8 mouse cellular contexts compared by ENCODE assay signal in genomic region chr3:19953865-19954264, GRCm38 (mm10). TPM values are rescaled to one million over a fixed set of nuclear protein-coding genes. Genes with fewer than 3 reads are reported as not detected.
DNase-seq lines count a peak whose midpoint lies in the region; ATAC-seq and TF ChIP-seq lines count a peak whose summit lies in the region.

No protein-coding gene starts in this region.

- no peaks in the 10 kb centered on the region for H3K4me1 ChIP-seq in forebrain, embryonic 16.5 days (replicated peaks; ENCODE audit: control insufficient read depth, insufficient read depth, low read length)
- no peaks in the 10 kb centered on the region for H3K4me1 ChIP-seq in stomach, postnatal 0 days (replicated peaks; ENCODE audit: control insufficient read depth, insufficient read depth)

- H3K27me3 ChIP-seq in forebrain, embryonic 16.5 days (replicated peaks; ENCODE audit: control insufficient read depth, insufficient read depth, low read length), result no peaks in the 10 kb centered on the region
- H3K27me3 ChIP-seq in stomach, postnatal 0 days (ENCODE audit: control insufficient read depth, insufficient read depth, low read length), result no peaks in the 10 kb centered on the region

- no peak overlapping the region for H3K9ac ChIP-seq in forebrain, embryonic 16.5 days (replicated peaks; ENCODE audit: low read depth, low read length)
- no peak overlapping the region for H3K9ac ChIP-seq in stomach, postnatal 0 days (ENCODE audit: low read length)

- H3K4me3 ChIP-seq in forebrain, embryonic 16.5 days (replicated peaks; ENCODE audit: low read length), result no peak overlapping the region
- no peak overlapping the region for H3K4me3 ChIP-seq in stomach, postnatal 0 days (ENCODE audit: low read depth, low read length)

- intact Hi-C loops in heart, postnatal 36 days (cut with DNase I), result no loop called here

- TF ChIP-seq EP300 in stomach, postnatal 0 days (optimal IDR thresholded peaks at IDR 0.05), result no peak

- DNase-seq in Muller cell, postnatal 12 days (ENCODE audit: inconsistent ontology term), result peak; percentile 98
- DNase-seq in adrenal gland, postnatal 14 days, result peak; percentile 60
- peak; percentile 68 to 75 for DNase-seq in heart, postnatal 36 days
- peak; percentile 6 to 27 for DNase-seq in left cerebral cortex, adult 9 months (ENCODE audit: low spot score in 2 of 2)
- DNase-seq in lung, postnatal 4 days, result peak; percentile 59 to 84
- peak; percentile 62 for DNase-seq in stomach, postnatal 0 days (ENCODE audit: low spot score)

- no peaks in the 10 kb centered on the region for H3K9me3 ChIP-seq in forebrain, embryonic 16.5 days (ENCODE audit: control insufficient read depth, low read length)
- no peaks in the 10 kb centered on the region for H3K9me3 ChIP-seq in stomach, postnatal 0 days (ENCODE audit: control insufficient read depth, low read length)

- H3K4me2 ChIP-seq in forebrain, embryonic 16.5 days (ENCODE audit: low read length), result no peak overlapping the region
- no peak overlapping the region for H3K4me2 ChIP-seq in stomach, postnatal 0 days (replicated peaks; ENCODE audit: low read depth)

- 3% methylated on average over 3 of the region's 3 CpGs for WGBS in forebrain, embryonic 16.5 days
- 25% methylated on average over 3 of the region's 3 CpGs for WGBS in stomach, postnatal 0 days

- H3K36me3 ChIP-seq in forebrain, embryonic 16.5 days (ENCODE audit: control insufficient read depth, insufficient read depth), result no peaks in the 10 kb centered on the region
- no peaks in the 10 kb centered on the region for H3K36me3 ChIP-seq in stomach, postnatal 0 days (ENCODE audit: control insufficient read depth, insufficient read depth, low read length)

- no peak overlapping the region for H3K27ac ChIP-seq in forebrain, embryonic 16.5 days (ENCODE audit: low read length)
- H3K27ac ChIP-seq in stomach, postnatal 0 days (replicated peaks), result no peak overlapping the region

- ATAC-seq in forebrain, embryonic 16.5 days, result peak; percentile 96
- ATAC-seq in stomach, postnatal 0 days (ENCODE audit: low FRiP score, low TSS enrichment), result peak; percentile 96
- ATAC-seq in erythroblast, adult 5-6 weeks (replicated peaks; ENCODE audit: low FRiP score, poor library complexity, severe bottlenecking), result no peak

- no peak for TF ChIP-seq CTCF in stomach, postnatal 0 days (IDR thresholded peaks at IDR 0.05; ENCODE audit: low read depth)

RNA-seq across cellular contexts. Expression of gene Cp, which starts 3.0 kb away (rescaled TPM):
- 37.0 and 130 TPM in 2 replicates for total RNA-seq in adrenal gland, postnatal 14 days (2021)
- 4.1 and 6.4 TPM in 2 replicates for polyA plus RNA-seq in forebrain, embryonic 16.5 days (2015; fragmentation: Nextera tagmentation; extraction: Ambion mirVana)
- total RNA-seq in heart, postnatal 36 days (2021), result 10 to 100 TPM; 31.6 to 39.3 TPM
- 1.4 and 2.1 TPM in 2 replicates for polyA plus RNA-seq in stomach, postnatal 0 days (2015; fragmentation: Nextera tagmentation; extraction: Ambion mirVana)
- 2.1 and 5.9 TPM in 2 replicates for total RNA-seq in erythroblast, adult 5-6 weeks (2015; ENCODE audit: low replicate concordance)
- 2.4 and 8.9 TPM in 2 replicates for total RNA-seq in erythroblast, adult 5-6 weeks (2017; ENCODE audit: low replicate concordance)

Comparison
In these comparisons a context has a peak if more than half of its experiments do, and no peak if none do; other contexts are left out.
1. DNase-seq: peak in every context shown above with its lines; median percentile 98 in Muller cell, postnatal 12 days; 72 in heart, postnatal 36 days; 72 in lung, postnatal 4 days; 62 in stomach, postnatal 0 days; 60 in adrenal gland, postnatal 14 days; 16 in left cerebral cortex, adult 9 months.